Mouse (Mus musculus): ENCODE results near the gene Bcl7a.
A peak's percentile ranks its signal among the peaks of the same experiment; 100 is the strongest.

Gene Bcl7a

GRCm38 (mm10) chr5:123327686-123328085, 15.9 kb upstream of the Bcl7a start:
- DNase-seq (ENCODE audit: extremely low read depth, low read depth), result no peak

- DNase-seq (ENCODE audit: extremely low read depth, low read depth), result no peak
Observed at GRCm38 (mm10) chr5:123333566-123333965, 10.1 kb upstream of the Bcl7a start.

- no peak for DNase-seq (ENCODE audit: extremely low read depth, low read depth)
Observed at GRCm38 (mm10) chr5:123336205-123336961, 7.3 kb upstream of the Bcl7a start.

- no peak for DNase-seq (ENCODE audit: extremely low read depth, low read depth)
Observed at GRCm38 (mm10) chr5:123338463-123338862, 5.2 kb upstream of the Bcl7a start.

- DNase-seq (ENCODE audit: extremely low read depth, low read depth), result no peak
Observed at GRCm38 (mm10) chr5:123344628-123344962, 961 bp downstream of the Bcl7a start.

- DNase-seq (ENCODE audit: extremely low read depth, low read depth), result no peak
Observed at GRCm38 (mm10) chr5:123344963-123345852, 1.6 kb downstream of the Bcl7a start.

- no peak for DNase-seq (ENCODE audit: extremely low read depth, low read depth)
Observed at GRCm38 (mm10) chr5:123345853-123346654, 2.4 kb downstream of the Bcl7a start.

- no peak for DNase-seq (ENCODE audit: extremely low read depth, low read depth)
Observed at GRCm38 (mm10) chr5:123346701-123347270, 3.2 kb downstream of the Bcl7a start.

GRCm38 (mm10) chr5:123347985-123348384, 4.4 kb downstream of the Bcl7a start:
- no peak for DNase-seq (ENCODE audit: extremely low read depth, low read depth)

GRCm38 (mm10) chr5:123350386-123350785, 6.8 kb downstream of the Bcl7a start:
- DNase-seq (ENCODE audit: extremely low read depth, low read depth), result no peak

- no peak for DNase-seq (ENCODE audit: extremely low read depth, low read depth)
Observed at GRCm38 (mm10) chr5:123355918-123356317, 12.3 kb downstream of the Bcl7a start.

GRCm38 (mm10) chr5:123357253-123357652, 13.6 kb downstream of the Bcl7a start:
- no peak for DNase-seq (ENCODE audit: extremely low read depth, low read depth)

GRCm38 (mm10) chr5:123359431-123359830, 15.8 kb downstream of the Bcl7a start:
- no peak for DNase-seq (ENCODE audit: extremely low read depth, low read depth)

GRCm38 (mm10) chr5:123362911-123363310, 19.3 kb downstream of the Bcl7a start:
- DNase-seq (ENCODE audit: extremely low read depth, low read depth), result no peak

GRCm38 (mm10) chr5:123364302-123364971, 20.8 kb downstream of the Bcl7a start:
- no peak for DNase-seq (ENCODE audit: extremely low read depth, low read depth)

- DNase-seq (ENCODE audit: extremely low read depth, low read depth), result peak; percentile 36
Observed at GRCm38 (mm10) chr5:123368869-123369488, 25.3 kb downstream of the Bcl7a start.

GRCm38 (mm10) chr5:123370049-123370448, 26.4 kb downstream of the Bcl7a start:
- DNase-seq (ENCODE audit: extremely low read depth, low read depth), result no peak

GRCm38 (mm10) chr5:123375262-123375661, 31.6 kb downstream of the Bcl7a start:
- DNase-seq (ENCODE audit: extremely low read depth, low read depth), result no peak

GRCm38 (mm10) chr5:123375793-123376452, 32.3 kb downstream of the Bcl7a start:
- DNase-seq (ENCODE audit: extremely low read depth, low read depth), result no peak

- peak; percentile 63 for DNase-seq (ENCODE audit: extremely low read depth, low read depth)
Observed at GRCm38 (mm10) chr5:123376569-123376968, 32.9 kb downstream of the Bcl7a start.
